18 mouse cellular contexts compared by ENCODE assay signal in the genomic region with DNA sequence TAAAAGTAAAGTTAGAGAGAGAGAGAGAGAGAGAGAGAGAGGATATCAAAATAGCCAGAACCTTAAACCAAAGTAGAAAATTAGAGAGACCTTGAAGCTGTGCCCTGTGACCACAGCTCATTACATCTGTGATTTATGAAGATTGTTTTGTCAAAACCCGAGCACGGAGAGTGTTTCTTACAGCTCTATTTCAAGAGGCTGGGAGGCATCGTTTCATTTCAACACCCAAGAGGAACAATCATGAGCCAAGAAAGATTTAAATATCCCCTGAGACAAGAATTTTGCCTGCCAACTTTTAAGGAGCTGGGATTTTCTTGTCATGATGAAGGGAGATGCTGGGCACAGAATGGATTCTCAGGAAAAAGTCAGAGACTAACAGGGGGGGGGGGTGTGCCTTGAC. TPM values are rescaled to one million over a fixed set of nuclear protein-coding genes. Genes with fewer than 3 reads are reported as not detected.
DNase-seq lines count a peak whose midpoint lies in the region; ATAC-seq lines count a peak whose summit lies in the region.
"Had no signal": no experiment of that assay in that cellular context is flagged by ENCODE, and none has a peak within 500 bp of the region (broad histone marks: within the 10 kb centered on the region; RNA-seq: fewer than 3 reads in every experiment).

No protein-coding gene starts in this region.

- H3K4me2 ChIP-seq in kidney, embryonic 15.5 days, result no peak overlapping the region
- H3K4me2 ChIP-seq: embryonic facial prominence, embryonic 13.5 days; heart, embryonic 11.5 days; limb, embryonic 13.5 days; liver, embryonic 15.5 days; midbrain, embryonic 11.5 days had no signal

- H3K4me1 ChIP-seq in kidney, embryonic 15.5 days, result peaks cover 9% of the 10 kb centered on the region
- H3K4me1 ChIP-seq: liver, embryonic 15.5 days had no signal

- intact Hi-C loops in left cerebral cortex, postnatal 25 days (cut with DNase I), result loop anchor here (1.0 kb wide), 1 partner anchor 55 kb away; no protein-coding TSS in a partner anchor

- WGBS in kidney, embryonic 15.5 days, result 6% methylated on average over 3 of the region's 3 CpGs

- no peaks in the 10 kb centered on the region for H3K9me3 ChIP-seq in kidney, embryonic 15.5 days (replicated peaks)
- H3K9me3 ChIP-seq: embryonic facial prominence, embryonic 13.5 days; limb, embryonic 13.5 days; liver, embryonic 15.5 days had no signal

- no peaks in the 10 kb centered on the region for H3K27me3 ChIP-seq in kidney, embryonic 15.5 days
- H3K27me3 ChIP-seq: embryonic facial prominence, embryonic 13.5 days; limb, embryonic 13.5 days; liver, embryonic 15.5 days had no signal

- peak; percentile 12 for DNase-seq in adrenal gland, postnatal 14 days
- DNase-seq in adrenal gland, postnatal 25 days, result no peak
- DNase-seq in kidney, adult 9 months, result no peak
- DNase-seq in right cerebral cortex, adult 18-20 months, result peak; percentile 57
- DNase-seq in right cerebral cortex, postnatal 14 days, result no peak
- peak; percentile 38 to 91 for DNase-seq in left cerebral cortex, postnatal 25 days (ENCODE audit: low spot score in 2 of 2)
- DNase-seq in thymus, postnatal 4 days, result no peak
- DNase-seq: cerebellum, adult 11-12 months; kidney, adult 18-20 months; lung, postnatal 4 days; right cerebral cortex, postnatal 25 days had no signal

- no peak overlapping the region for H3K27ac ChIP-seq in kidney, embryonic 15.5 days
- H3K27ac ChIP-seq: embryonic facial prominence, embryonic 13.5 days; limb, embryonic 13.5 days; liver, embryonic 15.5 days had no signal

- H3K9ac ChIP-seq in kidney, embryonic 15.5 days, result no peak overlapping the region
- H3K9ac ChIP-seq: embryonic facial prominence, embryonic 13.5 days; limb, embryonic 13.5 days; liver, embryonic 15.5 days had no signal

- H3K4me3 ChIP-seq in kidney, embryonic 15.5 days (replicated peaks), result no peak overlapping the region
- H3K4me3 ChIP-seq: embryonic facial prominence, embryonic 13.5 days; limb, embryonic 13.5 days; liver, embryonic 15.5 days had no signal

- ATAC-seq in kidney, embryonic 15.5 days (replicated peaks; ENCODE audit: low FRiP score), result 0 out of 2 replicates have a peak, but pooled peaks have one; percentile 44
- ATAC-seq: hindbrain, embryonic 16.5 days had no signal

- no peaks in the 10 kb centered on the region for H3K36me3 ChIP-seq in kidney, embryonic 15.5 days
- H3K36me3 ChIP-seq: embryonic facial prominence, embryonic 13.5 days; limb, embryonic 13.5 days; liver, embryonic 15.5 days had no signal

RNA-seq across cellular contexts. Expression of a gene that starts 20.6 kb away (rescaled TPM):
- total RNA-seq in adrenal gland, postnatal 14 days (2021), result 35.3 TPM in 2 replicates
- total RNA-seq in adrenal gland, postnatal 25 days (2021), result 78.8 and 82.5 TPM in 2 replicates
- polyA plus RNA-seq in kidney, embryonic 15.5 days (2015; fragmentation: Nextera tagmentation; extraction: Ambion mirVana), result 26.7 and 28.1 TPM in 2 replicates
- 10 to 100 TPM; 20.7 to 24.9 TPM for total RNA-seq in left cerebral cortex, postnatal 25 days (2021)

Comparison
In these comparisons a context has a peak if more than half of its experiments do, and no peak if none do; other contexts are left out.
1. DNase-seq: peak in adrenal gland, postnatal 14 days (single experiment), right cerebral cortex, adult 18-20 months (single experiment) and left cerebral cortex, postnatal 25 days (2 of 2); none in adrenal gland, postnatal 25 days (single experiment), kidney, adult 9 months (single experiment), right cerebral cortex, postnatal 14 days (single experiment) and thymus, postnatal 4 days (single experiment).